Mouse (Mus musculus) MEL (cell line): ENCODE measurements around the gene Secisbp2l. TPM values are rescaled to one million over a fixed set of nuclear protein-coding genes. Genes with fewer than 3 reads are reported as not detected.

Source experiments
- DNase-seq: peaks from one replicate; pipeline ENCODE4 v3.0.0; 2011; ENCODE audit warnings: low read depth, low spot score
- H3K27ac ChIP-seq: 2 replicates; pipeline ENCODE4 v1.5.1; 2012; ENCODE audit warnings: low read depth, mild to moderate bottlenecking, control low read depth, low read length, moderate library complexity; ENCODE audit not compliant: control insufficient read depth
- H3K27me3 ChIP-seq, 2 experiments: fragments of 150-350 bp in 1 of 2; sonication (generic) in 1 of 2; 2 replicates each; pipeline ENCODE4 v1.6.1; 2012; ENCODE audit warnings: low read length in 2 of 2, mild to moderate bottlenecking in 2 of 2, improper control_type of control experiment in 1 of 2, moderate library complexity in 1 of 2; ENCODE audit not compliant: insufficient read depth in 2 of 2, control insufficient read depth in 1 of 2
- H3K36me3 ChIP-seq, 2 experiments: 2 replicates each; pipeline ENCODE4 v1.6.1; 2012 to 2014; ENCODE audit warnings: low read length in 2 of 2, improper control_type of control experiment in 1 of 2, inconsistent platforms in 1 of 2, mild to moderate bottlenecking in 1 of 2; ENCODE audit not compliant: insufficient read depth in 2 of 2, control insufficient read depth in 1 of 2
- H3K4me1 ChIP-seq, 2 experiments: fragments of 150-350 bp in 1 of 2; sonication (generic) in 1 of 2; 2 replicates each; pipeline ENCODE4 v1.6.1; 2012; ENCODE audit warnings: low read length in 2 of 2, improper control_type of control experiment in 1 of 2, mild to moderate bottlenecking in 1 of 2; ENCODE audit not compliant: insufficient read depth in 2 of 2, control insufficient read depth in 1 of 2
- H3K4me3 ChIP-seq, 2 experiments: fragments of 150-350 bp in 1 of 2; sonication (generic) in 1 of 2; 2 replicates each; pipeline ENCODE4 v1.5.1; 2012; ENCODE audit warnings: low read depth in 2 of 2, low read length in 2 of 2, mild to moderate bottlenecking in 2 of 2, moderate library complexity in 2 of 2, control low read depth in 1 of 2, improper control_type of control experiment in 1 of 2; ENCODE audit not compliant: control insufficient read depth in 1 of 2, insufficient read depth in 1 of 2
- H3K79me2 ChIP-seq: 2 replicates; pipeline ENCODE4 v1.6.1; 2012; ENCODE audit warnings: mild to moderate bottlenecking, low read length, moderate library complexity; ENCODE audit not compliant: control insufficient read depth, poor library complexity, insufficient read depth
- H3K9ac ChIP-seq: 2 replicates; pipeline ENCODE4 v1.6.1; 2012; ENCODE audit warnings: low read depth, mild to moderate bottlenecking, control low read depth, low read length, moderate library complexity; ENCODE audit not compliant: control insufficient read depth, poor library complexity, severe bottlenecking
- H3K9me3 ChIP-seq: fragments of 150-350 bp; sonication (generic); replicated peaks from 2 replicates; pipeline ENCODE4 v1.6.1; 2012; ENCODE audit warnings: mild to moderate bottlenecking, low read length, improper control_type of control experiment, moderate library complexity; ENCODE audit not compliant: insufficient read depth
- BHLHE40 ChIP-seq: IDR thresholded peaks from 2 replicates; pipeline ENCODE4 v1.6.1; 2012; ENCODE audit warnings: low read depth, mild to moderate bottlenecking, inconsistent platforms, low read length, improper control_type of control experiment, borderline replicate concordance
- E2F4 ChIP-seq: IDR thresholded peaks from 2 replicates; pipeline ENCODE4 v1.6.1; 2011; ENCODE audit warnings: low read depth, low read length, improper control_type of control experiment, borderline replicate concordance
- ELF1 ChIP-seq: IDR thresholded peaks from 2 replicates; pipeline ENCODE4 v1.6.1; 2014; ENCODE audit warnings: low read depth, mild to moderate bottlenecking, inconsistent platforms, low read length, improper control_type of control experiment, moderate library complexity
- HCFC1 ChIP-seq: IDR thresholded peaks from 2 replicates; pipeline ENCODE4 v1.6.1; 2012; ENCODE audit warnings: low read depth, mild to moderate bottlenecking, inconsistent platforms, low read length, improper control_type of control experiment, moderate library complexity
- KAT2A ChIP-seq: conservative IDR thresholded peaks from 2 replicates; pipeline ENCODE4 v1.6.1; 2012; ENCODE audit warnings: low read depth, low read length, improper control_type of control experiment, inconsistent platforms
- NELFE ChIP-seq: IDR thresholded peaks from 2 replicates; pipeline ENCODE4 v1.6.1; 2011; ENCODE audit warnings: low read depth, low read length, improper control_type of control experiment
- POLR2A ChIP-seq, 2 experiments: IDR thresholded peaks; 2 replicates each; pipeline ENCODE4 v1.6.1; 2011 to 2012; ENCODE audit warnings: low read length in 2 of 2, mild to moderate bottlenecking in 2 of 2, control low read depth in 1 of 2, improper control_type of control experiment in 1 of 2, low read depth in 1 of 2, moderate library complexity in 1 of 2; ENCODE audit not compliant: control insufficient read depth in 1 of 2, insufficient read depth in 1 of 2, poor library complexity in 1 of 2
- SIN3A ChIP-seq: IDR thresholded peaks from 2 replicates; pipeline ENCODE4 v1.6.1; 2012; ENCODE audit warnings: low read length, improper control_type of control experiment, inconsistent platforms
- SMC3 ChIP-seq: IDR thresholded peaks from 2 replicates; pipeline ENCODE4 v1.6.1; 2011; ENCODE audit warnings: low read depth, low read length, improper control_type of control experiment
- TCF12 ChIP-seq: IDR thresholded peaks from 2 replicates; pipeline ENCODE4 v1.6.1; 2014; ENCODE audit warnings: low read depth, mild to moderate bottlenecking, inconsistent platforms, low read length, improper control_type of control experiment, moderate library complexity
- ZNF384 ChIP-seq: IDR thresholded peaks from 2 replicates; pipeline ENCODE4 v1.6.1; 2012; ENCODE audit warnings: low read depth, mild to moderate bottlenecking, inconsistent platforms, low read length, improper control_type of control experiment
- polyA plus RNA-seq, 2 experiments: library from polyadenylated mRNA; stranded (reverse) in 1 of 2; unstranded in 1 of 2; fragments of >175 nt in 1 of 2; fragments of >200 nt in 1 of 2; gene quantifications; 2 replicates each; pipeline versions ENCODE4 v1.2.1 to v1.2.4; 2012; ENCODE audit warnings: low replicate concordance in 2 of 2, low read depth in 1 of 2; ENCODE audit not compliant: insufficient read length in 2 of 2, insufficient read depth in 1 of 2, missing spikeins in 1 of 2
- total RNA-seq: library from RNA; depleted of rRNA; stranded (reverse); fragments of 300-350 nt; gene quantifications from 2 replicates; pipeline ENCODE4 v1.2.3, GENCODE M21; 2012

Gene Secisbp2l
- total and polyA plus RNA-seq, 3 experiments: 7.6 to 10.9 TPM; not detected in 1

DNA sequence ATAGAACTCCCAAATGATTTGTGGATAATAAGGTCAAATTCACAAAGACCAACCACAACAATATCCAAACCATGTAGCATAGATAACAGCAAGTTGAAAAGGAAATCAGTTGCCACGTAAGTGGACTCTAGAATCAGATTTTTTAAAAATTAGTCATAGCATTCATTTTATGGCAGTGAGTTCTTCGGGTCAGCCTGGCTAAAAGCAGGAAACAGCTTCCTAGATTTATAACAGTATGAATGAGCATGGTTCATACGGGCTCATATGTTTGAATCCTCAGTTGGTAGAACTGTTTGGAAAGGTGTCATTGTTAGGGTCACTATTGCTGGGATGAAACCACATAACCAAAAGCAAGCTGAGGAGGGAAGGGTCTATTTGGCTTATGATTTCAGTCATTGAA is 6.1 kb upstream of the Secisbp2l start:
- no peak for TF ChIP-seq SIN3A
- no peak for TF ChIP-seq BHLHE40
- TF ChIP-seq NELFE: no peak
- no peak for TF ChIP-seq TCF12
- TF ChIP-seq, all 39 proteins: peak for 0
- H3K4me1 ChIP-seq: peaks cover 0 to 23% of the 10 kb centered on the region in 2 experiments; a peak in 3 of 4 replicates

DNA sequence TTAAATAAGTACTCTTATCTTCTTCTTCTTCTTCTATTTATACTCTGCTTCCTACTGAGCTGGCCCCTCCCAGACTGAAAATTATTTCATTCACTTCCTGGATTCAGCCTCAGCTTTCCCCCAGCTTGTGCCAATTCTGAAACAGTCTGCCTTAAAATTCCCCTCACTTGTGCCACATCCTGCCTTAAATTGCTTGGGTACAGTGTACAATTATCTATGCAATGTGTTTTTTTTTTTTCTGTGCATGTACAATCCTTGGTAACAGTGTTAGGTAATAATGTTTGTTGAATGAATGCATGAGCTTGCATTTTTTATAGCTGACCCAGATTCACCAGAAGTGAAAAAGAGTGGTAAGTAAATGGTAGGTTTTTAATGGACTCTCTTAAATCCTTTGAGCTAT is 5.7 kb upstream of the Secisbp2l start:
- TF ChIP-seq POLR2A (IDR thresholded peaks at IDR 0.05; ENCODE audit: control insufficient read depth in 1 of 2, insufficient read depth in 1 of 2, low read depth in 1 of 2, low read length in 2 of 2, poor library complexity in 1 of 2) (no peak), ZNF384 (peak; percentile 35; the same call in 1 of the 2 replicates)
- Histone ChIP-seq H3K9me3 (no peaks in the 10 kb centered on the region), H3K79me2 (no peaks in the 10 kb centered on the region), H3K36me3 (peaks cover 0 to 18% of the 10 kb centered on the region in 2 experiments; a peak in 2 of 4 replicates), H3K9ac (no peak overlapping the region), H3K4me1 (peaks cover 0 to 24% of the 10 kb centered on the region in 2 experiments; a peak in 3 of 4 replicates), H3K27me3 (no peaks in the 10 kb centered on the region), H3K27ac (no peak overlapping the region), H3K4me3 (no peak overlapping the region)
- DNase-seq: peak; percentile 20

More for the DNA sequence above, 6.1 kb upstream of the Secisbp2l start:
- H3K79me2 ChIP-seq: no peaks in the 10 kb centered on the region
- no peaks in the 10 kb centered on the region for H3K27me3 ChIP-seq
- no peaks in the 10 kb centered on the region for H3K9me3 ChIP-seq
- H3K36me3 ChIP-seq: peaks cover 0 to 17% of the 10 kb centered on the region in 2 experiments; a peak in 2 of 4 replicates
- no peak overlapping the region for H3K27ac ChIP-seq
- DNase-seq: no peak
- H3K9ac ChIP-seq: no peak overlapping the region
- no peak overlapping the region for H3K4me3 ChIP-seq

DNA sequence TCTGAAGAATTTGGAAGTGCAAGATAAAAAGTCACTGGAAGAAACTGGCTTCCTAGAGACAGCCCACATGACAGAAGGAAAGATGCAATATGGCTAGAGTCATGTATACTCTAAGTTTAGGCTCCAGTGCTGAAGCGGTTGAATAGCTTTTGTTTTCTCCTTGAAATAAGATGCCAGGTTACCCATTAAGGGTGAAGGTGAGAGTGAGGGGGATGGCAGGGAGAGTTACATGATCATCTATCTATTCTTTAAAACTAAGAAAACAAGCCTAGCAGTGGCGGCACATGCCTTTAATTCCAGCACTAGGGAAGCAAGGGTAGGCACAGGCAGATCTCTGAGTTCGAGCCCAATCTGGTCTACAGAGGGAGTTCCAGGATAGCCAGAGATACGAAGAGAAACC is 2.4 kb upstream of the Secisbp2l start:
- H3K79me2 ChIP-seq: peaks cover 9% of the 10 kb centered on the region
- no peak overlapping the region for H3K27ac ChIP-seq
- H3K36me3 ChIP-seq: peaks cover 0 to 15% of the 10 kb centered on the region in 2 experiments; a peak in 2 of 4 replicates
- DNase-seq: no peak
- H3K4me1 ChIP-seq: peaks cover 2 to 7% of the 10 kb centered on the region in 2 experiments; a peak in 2 of 4 replicates
- no peak overlapping the region for H3K4me3 ChIP-seq
- no peak for TF ChIP-seq HCFC1
- TF ChIP-seq E2F4: no peak
- no peak for TF ChIP-seq ELF1
- no peak for TF ChIP-seq SMC3
- TF ChIP-seq KAT2A: no peak
- no peak overlapping the region for H3K9ac ChIP-seq
- no peaks in the 10 kb centered on the region for H3K9me3 ChIP-seq
- no peaks in the 10 kb centered on the region for H3K27me3 ChIP-seq
